Mouse (Mus musculus) embryo, embryonic 9.5 days (tissue): ENCODE results near the gene Gp9.

Source experiments
- DNase-seq: peaks from one replicate; pipeline ENCODE4 v3.0.0-alpha.2; 2017; ENCODE audit errors: extremely low spot score

Gene Gp9

GRCm38 (mm10) chr6:87787108-87787890, 9.4 kb downstream of the Gp9 start:
- DNase-seq = no peak

GRCm38 (mm10) chr6:87788266-87788895, 10.5 kb downstream of the Gp9 start:
- no peak for DNase-seq

- DNase-seq = no peak
Measured at GRCm38 (mm10) chr6:87788896-87789587, 11.2 kb downstream of the Gp9 start.

- DNase-seq = no peak
Measured at GRCm38 (mm10) chr6:87789791-87790190, 11.9 kb downstream of the Gp9 start.

- DNase-seq = no peak
Measured at GRCm38 (mm10) chr6:87790779-87791480, 13.1 kb downstream of the Gp9 start.

- DNase-seq = no peak
Measured at GRCm38 (mm10) chr6:87791826-87792225, 14.0 kb downstream of the Gp9 start.

GRCm38 (mm10) chr6:87793821-87794510, 16.1 kb downstream of the Gp9 start:
- DNase-seq = no peak

- no peak for DNase-seq
Measured at GRCm38 (mm10) chr6:87795385-87796150, 17.7 kb downstream of the Gp9 start.

- DNase-seq = no peak
Measured at GRCm38 (mm10) chr6:87796251-87796880, 18.5 kb downstream of the Gp9 start.

GRCm38 (mm10) chr6:87797321-87797720, 19.4 kb downstream of the Gp9 start:
- DNase-seq = no peak

- no peak for DNase-seq
Measured at GRCm38 (mm10) chr6:87799576-87799975, 21.7 kb downstream of the Gp9 start.

- no peak for DNase-seq
Measured at GRCm38 (mm10) chr6:87802462-87802861, 24.6 kb downstream of the Gp9 start.

GRCm38 (mm10) chr6:87804036-87804435, 26.2 kb downstream of the Gp9 start:
- no peak for DNase-seq

GRCm38 (mm10) chr6:87804886-87805285, 27.0 kb downstream of the Gp9 start:
- no peak for DNase-seq

GRCm38 (mm10) chr6:87805448-87805847, 27.6 kb downstream of the Gp9 start:
- no peak for DNase-seq

GRCm38 (mm10) chr6:87806028-87806427, 28.2 kb downstream of the Gp9 start:
- no peak for DNase-seq

GRCm38 (mm10) chr6:87806857-87807256, 29.0 kb downstream of the Gp9 start:
- no peak for DNase-seq

- DNase-seq = no peak
Measured at GRCm38 (mm10) chr6:87807735-87808440, 30.0 kb downstream of the Gp9 start.

- DNase-seq = no peak
Measured at GRCm38 (mm10) chr6:87808521-87808920, 30.6 kb downstream of the Gp9 start.

- DNase-seq = no peak
Measured at GRCm38 (mm10) chr6:87809144-87809543, 31.3 kb downstream of the Gp9 start.
